10 mouse cellular contexts compared by ENCODE assay signal in genomic region chr12:104473492-104473891, GRCm38 (mm10). TPM values are rescaled to one million over a fixed set of nuclear protein-coding genes. Genes with fewer than 3 reads are reported as not detected.
DNase-seq lines count a peak whose midpoint lies in the region; ATAC-seq lines count a peak whose summit lies in the region.
"Had no signal": no experiment of that assay in that cellular context is flagged by ENCODE, and none has a peak within 500 bp of the region (broad histone marks: within the 10 kb centered on the region; RNA-seq: fewer than 3 reads in every experiment).

No protein-coding gene starts in this region.

- H3K27ac ChIP-seq in heart, embryonic 13.5 days (replicated peaks) = no peak overlapping the region
- H3K27ac ChIP-seq in embryonic facial prominence, embryonic 13.5 days = peak overlapping the region; percentile 92
- no peak overlapping the region for H3K27ac ChIP-seq in intestine, embryonic 14.5 days (ENCODE audit: low read depth)
- no peak overlapping the region for H3K27ac ChIP-seq in midbrain, embryonic 16.5 days (ENCODE audit: low read length)

- peaks cover 96% of the 10 kb centered on the region for H3K27me3 ChIP-seq in heart, embryonic 13.5 days (replicated peaks)
- H3K27me3 ChIP-seq in embryonic facial prominence, embryonic 13.5 days = peaks cover 86% of the 10 kb centered on the region
- peaks cover 91% of the 10 kb centered on the region for H3K27me3 ChIP-seq in intestine, embryonic 14.5 days (replicated peaks; ENCODE audit: control insufficient read depth, insufficient read depth, low read length)
- peaks cover 46% of the 10 kb centered on the region for H3K27me3 ChIP-seq in midbrain, embryonic 16.5 days (ENCODE audit: control insufficient read depth, insufficient read depth, low read depth, low read length)

- H3K9ac ChIP-seq in heart, embryonic 13.5 days = peak overlapping the region; percentile 76; the same call in 1 of the 2 replicates
- H3K9ac ChIP-seq in embryonic facial prominence, embryonic 13.5 days = peak overlapping the region; percentile 91
- no peak overlapping the region for H3K9ac ChIP-seq in intestine, embryonic 14.5 days (ENCODE audit: low read length)
- no peak overlapping the region for H3K9ac ChIP-seq in midbrain, embryonic 16.5 days (ENCODE audit: low read depth, low read length)

- intact Hi-C loops in heart, postnatal 14 days (cut with DNase I) = no loop called here
- intact Hi-C loops in left cerebral cortex, postnatal 25 days (cut with DNase I) = no loop called here

- no peaks in the 10 kb centered on the region for H3K36me3 ChIP-seq in heart, embryonic 13.5 days
- H3K36me3 ChIP-seq in embryonic facial prominence, embryonic 13.5 days = no peaks in the 10 kb centered on the region
- no peaks in the 10 kb centered on the region for H3K36me3 ChIP-seq in intestine, embryonic 14.5 days (ENCODE audit: control insufficient read depth, insufficient read depth, low read length)
- no peaks in the 10 kb centered on the region for H3K36me3 ChIP-seq in midbrain, embryonic 16.5 days (ENCODE audit: control insufficient read depth, insufficient read depth, low read length)

- peak overlapping the region; percentile 65 for H3K4me3 ChIP-seq in heart, embryonic 13.5 days
- peak overlapping the region; percentile 71 for H3K4me3 ChIP-seq in embryonic facial prominence, embryonic 13.5 days
- peak overlapping the region; percentile 51 for H3K4me3 ChIP-seq in intestine, embryonic 14.5 days (ENCODE audit: low read depth, low read length)
- H3K4me3 ChIP-seq in midbrain, embryonic 16.5 days (ENCODE audit: low read depth, low read length) = no peak overlapping the region

- no peaks in the 10 kb centered on the region for H3K9me3 ChIP-seq in heart, embryonic 13.5 days
- no peaks in the 10 kb centered on the region for H3K9me3 ChIP-seq in embryonic facial prominence, embryonic 13.5 days
- no peaks in the 10 kb centered on the region for H3K9me3 ChIP-seq in intestine, embryonic 14.5 days (ENCODE audit: control insufficient read depth, low read length)
- no peaks in the 10 kb centered on the region for H3K9me3 ChIP-seq in midbrain, embryonic 16.5 days (replicated peaks; ENCODE audit: control insufficient read depth, low read length, poor library complexity, severe bottlenecking)

- H3K4me1 ChIP-seq in heart, embryonic 13.5 days = peaks cover 41% of the 10 kb centered on the region
- H3K4me1 ChIP-seq in embryonic facial prominence, embryonic 13.5 days = peaks cover 48% of the 10 kb centered on the region
- H3K4me1 ChIP-seq in intestine, embryonic 14.5 days (replicated peaks; ENCODE audit: control insufficient read depth, insufficient read depth, low read length) = peaks cover 9% of the 10 kb centered on the region
- peaks cover 17% of the 10 kb centered on the region for H3K4me1 ChIP-seq in midbrain, embryonic 16.5 days (ENCODE audit: control insufficient read depth, insufficient read depth, low read length)

- no peak for DNase-seq in heart, postnatal 14 days
- peak; percentile 72 for DNase-seq in intestine, embryonic 14.5 days (ENCODE audit: low spot score)
- no peak for DNase-seq in adrenal gland, adult 2 months
- DNase-seq in left cerebral cortex, postnatal 25 days (ENCODE audit: low spot score in 2 of 2) = no peak
- DNase-seq in right cerebral cortex, adult 2 months (ENCODE audit: low spot score in 2 of 2) = no peak

- no peak for ATAC-seq in heart, embryonic 13.5 days (ENCODE audit: extremely low read depth, insufficient number of reproducible peaks, low FRiP score, low TSS enrichment)
- ATAC-seq in embryonic facial prominence, embryonic 13.5 days (ENCODE audit: insufficient number of reproducible peaks, insufficient read depth, low FRiP score, low TSS enrichment, low read depth) = no peak
- no peak for ATAC-seq in intestine, embryonic 14.5 days (replicated peaks; ENCODE audit: low FRiP score, low TSS enrichment, low read depth)
- ATAC-seq in midbrain, embryonic 16.5 days = no peak
- ATAC-seq: CD4-positive, CD25-positive, alpha-beta regulatory T cell, adult 4 months had no signal

- 3% methylated on average over 16 of the region's 18 CpGs for WGBS in heart, embryonic 13.5 days
- WGBS in embryonic facial prominence, embryonic 13.5 days = 2% methylated on average over 17 of the region's 18 CpGs
- 1% methylated on average over 16 of the region's 18 CpGs for WGBS in intestine, embryonic 14.5 days
- WGBS in midbrain, embryonic 16.5 days = 1% methylated on average over 16 of the region's 18 CpGs

- H3K4me2 ChIP-seq in heart, embryonic 13.5 days = peak overlapping the region; percentile 91
- peak overlapping the region; percentile 89 for H3K4me2 ChIP-seq in embryonic facial prominence, embryonic 13.5 days
- peak overlapping the region; percentile 91 for H3K4me2 ChIP-seq in intestine, embryonic 14.5 days (ENCODE audit: low read length)
- peak overlapping the region; percentile 59; the same call in 1 of the 2 replicates for H3K4me2 ChIP-seq in midbrain, embryonic 16.5 days (ENCODE audit: low read length)

RNA-seq across cellular contexts. Expression of gene Gsc, which starts 0.4 kb away (rescaled TPM):
- 0.27 and 0.56 TPM in 2 replicates for polyA plus RNA-seq in heart, embryonic 13.5 days (2015; fragmentation: Nextera tagmentation; extraction: Ambion mirVana)
- not detected for total RNA-seq in heart, postnatal 14 days (2021)
- polyA plus RNA-seq in embryonic facial prominence, embryonic 13.5 days (2015; fragmentation: Nextera tagmentation; extraction: Ambion mirVana) = 19.0 and 22.0 TPM in 2 replicates
- 0.38 TPM in 1 of 2 replicates, not detected in the other for polyA plus RNA-seq in intestine, embryonic 14.5 days (2014; fragmentation: Nextera tagmentation; extraction: Ambion mirVana)
- 0.50 and 1.0 TPM in 2 replicates for polyA plus RNA-seq in midbrain, embryonic 16.5 days (2015; fragmentation: Nextera tagmentation; extraction: Ambion mirVana)
- total RNA-seq in adrenal gland, adult 2 months (2021) = not detected
- 0.08 and 0.32 TPM in 2 replicates for polyA plus RNA-seq in adrenal gland, adult 2 months (2012; rRNA removed)
- not detected for total RNA-seq in left cerebral cortex, postnatal 25 days (2021)
- total RNA-seq: layer of hippocampus, adult 8-10 months had no signal
- polyA plus RNA-seq: CD4-positive, CD25-positive, alpha-beta regulatory T cell, adult 4 months had no signal

Comparison
In these comparisons a context has a peak if more than half of its experiments do, and no peak if none do; other contexts are left out.
1. H3K9ac ChIP-seq: peak in heart, embryonic 13.5 days (single experiment) and embryonic facial prominence, embryonic 13.5 days (single experiment); none in intestine, embryonic 14.5 days (single experiment) and midbrain, embryonic 16.5 days (single experiment).
2. Peak in every context shown above with its lines, with median percentiles within 50 percentile points of each other: H3K4me2 ChIP-seq.